Mouse (Mus musculus): ENCODE data around the gene Ttc24. TPM values are rescaled to one million over a fixed set of nuclear protein-coding genes. Genes with fewer than 3 reads are reported as not detected.
A peak's percentile ranks its signal among the peaks of the same experiment; 100 is the strongest.

Gene Ttc24
- polyA plus RNA-seq, 1 experiment from 2014 or later = not detected

- H3K27ac ChIP-seq = no peak overlapping the region
- H3K4me1 ChIP-seq = no peaks in the 10 kb centered on the region
- WGBS = 79% methylated on average over 8 of the region's 8 CpGs
- H3K4me2 ChIP-seq = no peak overlapping the region
- H3K36me3 ChIP-seq = no peaks in the 10 kb centered on the region
- 0 out of 2 replicates have a peak, but pooled peaks cover 4% of the 10 kb centered on the region for H3K27me3 ChIP-seq (replicated peaks)
- H3K9me3 ChIP-seq = no peaks in the 10 kb centered on the region
- H3K9ac ChIP-seq = no peak overlapping the region; the same call in 1 of the 2 replicates
- no peak overlapping the region for H3K4me3 ChIP-seq (replicated peaks)
- no peak for ATAC-seq (ENCODE audit: insufficient read depth, low FRiP score, low read depth)
These were observed 3.3 kb downstream of the Ttc24 start for GRCm38 (mm10) chr3:88074766-88075165.

- ATAC-seq (ENCODE audit: insufficient read depth, low FRiP score, low read depth) = no peak
- H3K9me3 ChIP-seq = no peaks in the 10 kb centered on the region
- no peak overlapping the region for H3K4me3 ChIP-seq (replicated peaks)
- 0 out of 2 replicates have a peak, but pooled peaks cover 4% of the 10 kb centered on the region for H3K27me3 ChIP-seq (replicated peaks)
- no peaks in the 10 kb centered on the region for H3K36me3 ChIP-seq
- H3K9ac ChIP-seq = no peak overlapping the region
- H3K4me2 ChIP-seq = no peak overlapping the region
- no peaks in the 10 kb centered on the region for H3K4me1 ChIP-seq
- no peak overlapping the region for H3K27ac ChIP-seq
- WGBS = 64% methylated on average over 2 of the region's 2 CpGs
These were observed 3.8 kb downstream of the Ttc24 start for GRCm38 (mm10) chr3:88074351-88074750.

- no peaks in the 10 kb centered on the region for H3K4me1 ChIP-seq
- no peaks in the 10 kb centered on the region for H3K9me3 ChIP-seq
- no peak overlapping the region for H3K4me2 ChIP-seq
- 48% methylated on average over 2 of the region's 2 CpGs for WGBS
- H3K27ac ChIP-seq = no peak overlapping the region
- ATAC-seq (ENCODE audit: insufficient read depth, low FRiP score, low read depth) = no peak
- no peaks in the 10 kb centered on the region for H3K36me3 ChIP-seq
- no peak overlapping the region for H3K4me3 ChIP-seq (replicated peaks)
- 0 out of 2 replicates have a peak, but pooled peaks cover 4% of the 10 kb centered on the region for H3K27me3 ChIP-seq (replicated peaks)
- H3K9ac ChIP-seq = no peak overlapping the region
These were observed 4.5 kb downstream of the Ttc24 start for GRCm38 (mm10) chr3:88073631-88074030.

DNA sequence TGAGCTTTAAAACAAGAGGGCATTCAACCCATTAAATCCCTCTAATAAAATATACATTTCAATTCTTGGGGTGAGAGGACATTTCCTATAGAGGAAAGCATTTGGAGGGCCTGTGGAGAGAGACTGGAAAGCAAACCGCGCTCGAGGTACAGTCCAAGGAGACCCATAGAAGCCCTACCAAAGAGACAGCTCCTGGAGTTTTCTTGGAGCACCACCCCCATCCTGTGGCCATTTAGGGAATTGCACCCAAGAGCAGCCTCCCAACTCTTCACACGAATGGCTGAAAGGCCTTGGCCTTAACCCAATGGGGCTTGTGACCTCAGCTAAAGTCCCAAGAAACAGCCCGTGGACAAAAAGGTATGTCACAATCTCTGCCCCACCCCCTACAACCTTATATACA, 6.3 kb downstream of the Ttc24 start:
- no peak overlapping the region for H3K27ac ChIP-seq
- peak; percentile 58; the same call in 1 of the 2 replicates for ATAC-seq (ENCODE audit: insufficient read depth, low FRiP score, low read depth)
- no peaks in the 10 kb centered on the region for H3K9me3 ChIP-seq
- H3K4me3 ChIP-seq (replicated peaks) = no peak overlapping the region
- no peak overlapping the region for H3K4me2 ChIP-seq
- 0 out of 2 replicates have a peak, but pooled peaks cover 4% of the 10 kb centered on the region for H3K27me3 ChIP-seq (replicated peaks)
- under 1% methylated on average over 5 of the region's 5 CpGs for WGBS
- H3K9ac ChIP-seq = no peak overlapping the region
- no peaks in the 10 kb centered on the region for H3K36me3 ChIP-seq
- H3K4me1 ChIP-seq = no peaks in the 10 kb centered on the region

DNA sequence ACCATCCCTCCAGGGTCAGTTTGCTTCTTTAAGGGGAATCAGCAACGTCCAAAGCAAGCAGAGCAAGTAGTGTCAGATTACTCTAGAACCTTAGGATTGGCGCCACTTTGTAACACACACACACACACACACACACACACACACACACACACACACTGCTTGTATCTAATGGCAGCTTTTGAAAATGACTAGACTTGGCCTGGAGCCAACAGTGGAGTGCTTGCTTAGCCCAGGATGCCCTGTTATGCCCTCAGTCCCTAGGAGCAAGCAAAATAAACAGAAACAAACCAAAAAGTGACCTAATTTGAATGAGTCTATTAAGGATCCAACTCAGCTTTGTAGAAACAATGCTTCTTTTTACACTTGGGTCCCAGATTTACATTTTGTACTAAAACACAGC, 9.7 kb downstream of the Ttc24 start:
- H3K27ac ChIP-seq = no peak overlapping the region
- WGBS = 38% methylated on average over 2 of the region's 2 CpGs
- H3K27me3 ChIP-seq (replicated peaks) = no peaks in the 10 kb centered on the region
- H3K9me3 ChIP-seq = no peaks in the 10 kb centered on the region
- no peak for ATAC-seq (ENCODE audit: insufficient read depth, low FRiP score, low read depth)
- no peak overlapping the region for H3K4me2 ChIP-seq
- no peaks in the 10 kb centered on the region for H3K36me3 ChIP-seq
- no peak overlapping the region for H3K9ac ChIP-seq
- H3K4me3 ChIP-seq (replicated peaks) = no peak overlapping the region
- H3K4me1 ChIP-seq = no peaks in the 10 kb centered on the region

- Histone ChIP-seq H3K27ac (peak within 1 kb of the TSS; percentile 67; the same call in 1 of the 2 replicates), H3K27me3 (replicated peaks) (no peaks in the 10 kb centered on the region), H3K9ac (peak within 1 kb of the TSS; percentile 73), H3K9me3 (no peaks in the 10 kb centered on the region), H3K36me3 (peaks cover 8% of the 10 kb centered on the region), H3K4me3 (replicated peaks) (peak within 1 kb of the TSS; percentile 84), H3K4me2 (peak within 1 kb of the TSS; percentile 81), H3K4me1 (peaks cover 11% of the 10 kb centered on the region)
- peak; percentile 92 for ATAC-seq (ENCODE audit: insufficient read depth, low FRiP score, low read depth)
- WGBS = under 1% methylated on average over 60 of the region's 60 CpGs
These were observed 20.0 kb downstream of the Ttc24 start, which contains the start of gene Naxe for GRCm38 (mm10) chr3:88057902-88058696. Naxe (minus strand) TSS chr3:88058495.

DNA sequence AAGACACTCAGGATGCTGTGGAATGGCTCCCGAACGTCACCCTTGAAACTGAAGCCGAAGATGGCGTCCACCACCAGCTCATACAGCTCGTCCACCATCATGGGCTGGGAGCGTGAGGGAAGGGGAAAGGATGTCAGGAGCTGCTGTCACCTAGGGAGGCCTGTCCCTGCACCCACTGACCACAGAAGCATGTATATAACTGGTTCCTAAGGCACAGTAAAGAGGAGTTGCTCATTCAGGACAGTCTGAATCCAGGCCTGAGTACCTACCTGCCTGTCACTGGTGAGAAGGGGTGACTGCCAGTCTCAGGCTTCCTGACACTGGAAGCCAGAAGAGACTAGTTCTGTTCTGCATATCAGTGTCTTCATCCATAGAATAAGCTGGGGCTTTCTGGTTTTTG, 21.1 kb downstream of the Ttc24 start:
- Histone ChIP-seq H3K4me1 (peaks cover 11% of the 10 kb centered on the region), H3K4me2 (peak overlapping the region; percentile 81), H3K4me3 (replicated peaks) (0 out of 2 replicates have a peak overlapping the region, but pooled peaks have one; percentile 84), H3K27ac (no peak overlapping the region), H3K9ac (no peak overlapping the region), H3K9me3 (no peaks in the 10 kb centered on the region), H3K27me3 (replicated peaks) (no peaks in the 10 kb centered on the region), H3K36me3 (peaks cover 19% of the 10 kb centered on the region)
- no peak for ATAC-seq (ENCODE audit: insufficient read depth, low FRiP score, low read depth)
- 82% methylated on average over 6 of the region's 6 CpGs for WGBS

- H3K9me3 ChIP-seq = no peaks in the 10 kb centered on the region
- 32% methylated on average over 3 of the region's 3 CpGs for WGBS
These were observed 28.6 kb downstream of the Ttc24 start for GRCm38 (mm10) chr3:88049532-88049931.

DNA sequence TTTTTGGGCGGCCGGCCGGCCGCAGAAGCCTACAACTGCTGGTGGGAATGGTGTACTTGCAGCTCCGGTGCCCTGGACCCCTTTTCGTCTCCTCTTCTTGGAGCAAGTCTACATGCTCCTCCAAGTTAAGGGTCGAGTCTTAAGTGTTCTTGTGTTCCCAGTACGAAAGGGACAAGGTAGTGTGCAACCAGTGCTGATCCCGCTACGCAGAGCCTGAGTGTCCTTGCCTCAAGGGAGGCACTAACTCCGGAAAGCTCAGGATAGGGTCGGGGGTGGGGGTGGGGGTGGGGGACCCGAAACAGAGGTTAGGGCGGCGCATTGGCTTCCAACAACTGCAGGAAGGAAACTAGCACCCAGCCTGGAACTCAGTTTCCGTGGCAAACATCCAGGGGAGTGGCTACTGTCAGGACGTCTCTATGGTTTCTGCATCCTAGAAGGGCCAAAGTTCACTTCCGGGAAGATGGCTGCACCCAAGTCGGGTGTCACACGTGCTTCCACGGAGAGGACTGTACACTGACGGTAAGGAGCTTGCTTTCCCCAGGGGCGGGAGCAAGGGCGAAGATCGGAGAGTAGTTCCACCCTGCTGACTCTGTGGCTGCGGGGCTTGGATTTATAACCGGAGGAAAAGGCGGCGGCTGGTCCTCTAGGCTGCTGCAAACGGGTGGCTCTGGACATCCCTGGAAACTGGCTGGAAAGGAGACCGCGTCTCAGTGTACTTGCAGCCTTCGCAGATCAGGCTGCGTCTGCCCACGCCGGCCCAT, 35.3 kb downstream of the Ttc24 start, which contains the start of gene Gpatch4:
TSS of gene Gpatch4 (plus strand) at position 448 of the 761 bp plus-strand sequence.
- Histone ChIP-seq H3K4me1 (0 out of 2 replicates have a peak, but pooled peaks cover 3% of the 10 kb centered on the region), H3K36me3 (no peaks in the 10 kb centered on the region), H3K4me3 (replicated peaks) (peak within 1 kb of the TSS; percentile 84), H3K9me3 (no peaks in the 10 kb centered on the region), H3K4me2 (peak within 1 kb of the TSS; percentile 62), H3K27me3 (replicated peaks) (no peaks in the 10 kb centered on the region; the same call in 1 of the 2 replicates), H3K27ac (0 out of 2 replicates have a peak within 1 kb of the TSS, but pooled peaks have one; percentile 40), H3K9ac (peak within 1 kb of the TSS; percentile 47)
- 10% methylated on average over 36 of the region's 36 CpGs for WGBS
- peak; percentile 89 for ATAC-seq (ENCODE audit: insufficient read depth, low FRiP score, low read depth)

More at GRCm38 (mm10) chr3:88049532-88049931, 28.6 kb downstream of the Ttc24 start:
- H3K4me2 ChIP-seq = no peak overlapping the region
- H3K27me3 ChIP-seq (replicated peaks) = no peaks in the 10 kb centered on the region
- no peak overlapping the region for H3K4me3 ChIP-seq (replicated peaks)
- peak; percentile 80 for ATAC-seq (ENCODE audit: insufficient read depth, low FRiP score, low read depth)
- no peak overlapping the region for H3K27ac ChIP-seq
- no peaks in the 10 kb centered on the region for H3K4me1 ChIP-seq
- no peak overlapping the region for H3K9ac ChIP-seq
- H3K36me3 ChIP-seq = peaks cover 19% of the 10 kb centered on the region

DNA sequence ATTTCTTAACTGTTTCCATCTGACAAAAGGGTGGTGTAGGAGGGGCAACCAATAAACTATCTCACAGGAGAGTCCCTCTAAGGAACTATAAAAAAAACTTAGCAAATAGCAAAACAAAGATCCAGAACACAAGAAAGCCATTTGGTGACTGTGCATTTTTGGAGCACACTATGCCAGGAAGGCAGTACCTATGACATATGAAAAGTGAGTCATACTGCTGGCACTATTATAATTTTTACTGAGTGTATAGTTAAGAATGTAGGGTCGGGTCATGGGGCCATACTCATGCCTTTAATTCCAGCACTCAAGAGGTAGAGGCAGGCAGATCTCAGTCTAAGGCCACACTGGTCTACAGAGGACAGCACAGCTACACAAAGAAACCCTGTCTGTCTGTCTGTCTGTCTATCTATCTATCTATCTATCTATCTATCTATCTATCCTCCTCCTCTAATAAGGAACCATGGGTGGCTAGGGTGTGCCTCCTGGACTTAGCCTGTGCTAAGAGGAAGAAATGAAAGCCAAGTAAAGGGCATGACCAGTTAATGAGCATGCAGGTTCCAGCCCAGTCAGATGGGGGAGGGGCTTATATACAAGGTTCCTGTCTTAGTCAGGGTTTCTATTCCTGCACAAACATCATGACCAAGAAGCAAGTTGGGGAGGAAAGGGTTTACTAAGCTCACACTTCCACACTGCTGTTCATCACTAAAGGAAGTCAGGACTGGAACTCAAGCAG, 42.4 kb downstream of the Ttc24 start:
- no peak overlapping the region for H3K27ac ChIP-seq
- peaks cover 15% of the 10 kb centered on the region for H3K27me3 ChIP-seq (replicated peaks)
- no peak overlapping the region for H3K4me2 ChIP-seq
- H3K4me3 ChIP-seq (replicated peaks) = no peak overlapping the region
- 45% methylated on average over 1 of the region's 1 CpGs for WGBS
- H3K9me3 ChIP-seq = no peaks in the 10 kb centered on the region
- ATAC-seq (ENCODE audit: insufficient read depth, low FRiP score, low read depth) = no peak
- H3K4me1 ChIP-seq = peaks cover 7% of the 10 kb centered on the region; the same call in 1 of the 2 replicates
- no peak overlapping the region for H3K9ac ChIP-seq
- H3K36me3 ChIP-seq = no peaks in the 10 kb centered on the region

DNA sequence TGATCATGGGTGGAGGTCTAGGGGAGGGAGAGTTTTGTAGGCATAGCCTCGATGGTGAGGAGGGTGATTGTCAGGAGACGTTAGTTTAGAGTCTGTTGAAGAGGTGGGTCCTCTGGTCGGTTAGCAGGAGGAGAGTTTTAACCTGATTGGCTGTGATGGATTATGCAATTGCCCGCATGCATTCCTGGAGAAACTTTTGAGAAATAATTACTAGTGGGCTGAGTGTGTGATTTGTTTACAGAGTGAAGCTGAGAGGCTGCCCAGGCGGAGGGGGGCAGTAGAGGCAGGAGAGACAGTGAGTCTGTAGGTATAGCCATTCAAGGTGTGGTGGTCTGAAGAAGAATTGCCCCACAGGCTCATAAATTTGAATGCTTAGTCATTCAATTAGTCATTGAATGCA, 44.6 kb downstream of the Ttc24 start:
- Histone ChIP-seq H3K4me3 (replicated peaks) (no peak overlapping the region), H3K4me1 (peaks cover 8% of the 10 kb centered on the region; the same call in 1 of the 2 replicates), H3K36me3 (no peaks in the 10 kb centered on the region), H3K9ac (no peak overlapping the region), H3K27ac (no peak overlapping the region), H3K27me3 (replicated peaks) (peaks cover 23% of the 10 kb centered on the region), H3K4me2 (no peak overlapping the region), H3K9me3 (no peaks in the 10 kb centered on the region)
- no peak for ATAC-seq (ENCODE audit: insufficient read depth, low FRiP score, low read depth)
- WGBS = 35% methylated on average over 5 of the region's 5 CpGs

Data from stomach, embryonic 15.5 days (tissue).